Mouse (Mus musculus) stomach, postnatal 0 days (tissue): ENCODE results near the gene Lrriq4.

Experiments
- CTCF ChIP-seq: IDR thresholded peaks from 2 replicates; pipeline ENCODE4 v1.5.1; 2016; ENCODE audit warnings: antibody characterized with exemption, low read depth, mild to moderate bottlenecking, moderate library complexity
- EP300 ChIP-seq: optimal IDR thresholded peaks from 2 replicates; pipeline ENCODE3; 2016; ENCODE audit warnings: antibody characterized with exemption

GRCm38 (mm10) chr3:30620132-30620531 lies 24.2 kb upstream of the Lrriq4 start:
- TF ChIP-seq CTCF (no peak), EP300 (no peak)
